Mouse (Mus musculus) lung, embryonic 14.5 days (tissue): ENCODE measurements around the gene Sec31b. TPM values are rescaled to one million over a fixed set of nuclear protein-coding genes. Genes with fewer than 3 reads are reported as not detected.

Experiments
- ATAC-seq: fragments of 200-750 bp; cut with Nextera tagmentation; 2 replicates; pipeline ENCODE4 v1.8.0; 2017; ENCODE audit warnings: mild to moderate bottlenecking, moderate TSS enrichment, moderate library complexity; ENCODE audit not compliant: insufficient read depth
- DNase-seq: peaks from one replicate; pipeline ENCODE4 v3.0.0-alpha.2; 2015
- H3K27ac ChIP-seq: fragments of 300-500 bp; sonication (generic); 2 replicates; pipeline ENCODE4 v1.5.1; 2014; ENCODE audit warnings: low read depth, mild to moderate bottlenecking, moderate library complexity
- H3K27me3 ChIP-seq: fragments of 300-500 bp; sonication (generic); 2 replicates; pipeline ENCODE4 v1.6.1; 2014; ENCODE audit warnings: low read length, control low read depth; ENCODE audit not compliant: insufficient read depth
- H3K36me3 ChIP-seq: fragments of 300-500 bp; sonication (generic); 2 replicates; pipeline ENCODE4 v1.6.1; 2014; ENCODE audit warnings: control low read depth; ENCODE audit not compliant: insufficient read depth
- H3K4me1 ChIP-seq: fragments of 300-500 bp; sonication (generic); 2 replicates; pipeline ENCODE4 v1.6.1; 2014; ENCODE audit warnings: antibody characterized with exemption, control low read depth; ENCODE audit not compliant: insufficient read depth
- H3K4me2 ChIP-seq: fragments of 300-500 bp; sonication (generic); 2 replicates; pipeline ENCODE4 v1.6.1; 2014; ENCODE audit warnings: mild to moderate bottlenecking
- H3K4me3 ChIP-seq: fragments of 300-500 bp; sonication (generic); 2 replicates; pipeline ENCODE4 v1.5.1; 2014; ENCODE audit warnings: low read depth, low read length
- H3K9ac ChIP-seq: fragments of 300-500 bp; sonication (generic); 2 replicates; pipeline ENCODE4 v1.6.1; 2014
- H3K9me3 ChIP-seq: fragments of 300-500 bp; sonication (generic); 2 replicates; pipeline ENCODE4 v1.6.1; 2016; ENCODE audit warnings: low read depth, low read length, control low read depth
- CTCF ChIP-seq: IDR thresholded peaks from 2 replicates; pipeline ENCODE4 v1.5.1; 2016; ENCODE audit warnings: antibody characterized with exemption, low read depth
- WGBS: fragments of 180-500 bp; shearing (Covaris S2); extraction: QIAGEN DNeasy Blood & Tissue Kit; methylation state at CpG from one replicate; pipeline ENCODE4 v1.1.7; 2014; 5-methylcytosine and 5-hydroxymethylcytosine counted together
- polyA plus RNA-seq: library from polyadenylated mRNA; unstranded; fragments of >200 nt; fragmentation: Nextera tagmentation; extraction: Ambion mirVana; gene quantifications from 2 replicates; pipeline ENCODE4 v1.2.1, GENCODE M21; 2014

Gene Sec31b
- polyA plus RNA-seq, 1 experiment from 2014 or later, result 0.45 TPM

GRCm38 (mm10) chr19:44513921-44514482, 31.7 kb downstream of the Sec31b start:
- WGBS, result 24% methylated on average over 7 of the region's 7 CpGs
- Histone ChIP-seq H3K9ac (no peak overlapping the region), H3K4me3 (no peak overlapping the region), H3K27ac (no peak overlapping the region), H3K27me3 (peaks cover 53% of the 10 kb centered on the region), H3K9me3 (no peaks in the 10 kb centered on the region), H3K36me3 (no peaks in the 10 kb centered on the region), H3K4me2 (no peak overlapping the region), H3K4me1 (peaks cover 24% of the 10 kb centered on the region)
- no peak for TF ChIP-seq CTCF
- ATAC-seq (no peak), DNase-seq (no peak)

- Histone ChIP-seq H3K27me3 (peaks cover 59% of the 10 kb centered on the region), H3K4me1 (peaks cover 24% of the 10 kb centered on the region), H3K36me3 (no peaks in the 10 kb centered on the region), H3K4me2 (no peak overlapping the region), H3K9ac (no peak overlapping the region), H3K27ac (no peak overlapping the region), H3K9me3 (no peaks in the 10 kb centered on the region), H3K4me3 (no peak overlapping the region)
- no peak for DNase-seq
- WGBS, result 34% methylated on average over 11 of the region's 11 CpGs
- TF ChIP-seq CTCF, result no peak
- no peak for ATAC-seq
Observed at GRCm38 (mm10) chr19:44513054-44513833, 32.4 kb downstream of the Sec31b start.

- H3K27me3 ChIP-seq, result peaks cover 59% of the 10 kb centered on the region
- TF ChIP-seq CTCF, result no peak
- no peaks in the 10 kb centered on the region for H3K9me3 ChIP-seq
- H3K4me2 ChIP-seq, result no peak overlapping the region
- H3K36me3 ChIP-seq, result no peaks in the 10 kb centered on the region
- H3K9ac ChIP-seq, result no peak overlapping the region
- peaks cover 24% of the 10 kb centered on the region for H3K4me1 ChIP-seq
- 40% methylated on average over 5 of the region's 5 CpGs for WGBS
- ATAC-seq, result no peak
- H3K4me3 ChIP-seq, result no peak overlapping the region
- H3K27ac ChIP-seq, result no peak overlapping the region
- DNase-seq, result no peak
Observed at GRCm38 (mm10) chr19:44512601-44513000, 33.1 kb downstream of the Sec31b start.

- Histone ChIP-seq H3K4me3 (peak overlapping the region; percentile 46), H3K36me3 (no peaks in the 10 kb centered on the region), H3K27me3 (peaks cover 62% of the 10 kb centered on the region), H3K4me1 (peaks cover 21% of the 10 kb centered on the region), H3K4me2 (peak overlapping the region; percentile 86), H3K9me3 (no peaks in the 10 kb centered on the region), H3K9ac (no peak overlapping the region; the same call in 1 of the 2 replicates), H3K27ac (no peak overlapping the region)
- DNase-seq (peak; percentile 73), ATAC-seq (peak; percentile 61)
- TF ChIP-seq CTCF, result 0 out of 2 replicates have a peak, but pooled peaks have one; percentile 7
- under 1% methylated on average over 66 of the region's 66 CpGs for WGBS
Observed at GRCm38 (mm10) chr19:44511451-44512231, 34.0 kb downstream of the Sec31b start.

GRCm38 (mm10) chr19:44510534-44511175, 35.0 kb downstream of the Sec31b start:
- Histone ChIP-seq H3K27me3 (peaks cover 62% of the 10 kb centered on the region), H3K4me2 (no peak overlapping the region; the same call in 1 of the 2 replicates), H3K27ac (no peak overlapping the region), H3K4me3 (0 out of 2 replicates have a peak overlapping the region, but pooled peaks have one; percentile 46), H3K36me3 (no peaks in the 10 kb centered on the region), H3K9ac (no peak overlapping the region), H3K4me1 (peaks cover 20% of the 10 kb centered on the region), H3K9me3 (no peaks in the 10 kb centered on the region)
- ATAC-seq (no peak), DNase-seq (no peak)
- WGBS, result 4% methylated on average over 12 of the region's 12 CpGs
- no peak for TF ChIP-seq CTCF

- no peaks in the 10 kb centered on the region for H3K4me1 ChIP-seq
- ATAC-seq, result peak; percentile 47
- H3K27ac ChIP-seq, result no peak overlapping the region
- 0 out of 2 replicates have a peak, but pooled peaks cover 6% of the 10 kb centered on the region for H3K27me3 ChIP-seq
- H3K9ac ChIP-seq, result no peak overlapping the region
- DNase-seq, result peak; percentile 79
- H3K36me3 ChIP-seq, result no peaks in the 10 kb centered on the region
- H3K4me3 ChIP-seq, result no peak overlapping the region
- H3K9me3 ChIP-seq, result no peaks in the 10 kb centered on the region
- TF ChIP-seq CTCF, result no peak
- H3K4me2 ChIP-seq, result no peak overlapping the region
- 46% methylated on average over 4 of the region's 4 CpGs for WGBS
Observed at GRCm38 (mm10) chr19:44502741-44503140, 42.9 kb downstream of the Sec31b start.
